8 mouse cellular contexts compared by ENCODE assay signal in genomic region chr12:113098530-113099151, GRCm38 (mm10). TPM values are rescaled to one million over a fixed set of nuclear protein-coding genes. Genes with fewer than 3 reads are reported as not detected.
DNase-seq lines count a peak whose midpoint lies in the region; ATAC-seq and TF ChIP-seq lines count a peak whose summit lies in the region.

No protein-coding gene starts in this region.

- H3K4me1 ChIP-seq in bone marrow, adult 2 months (ENCODE audit: control insufficient read depth, insufficient read depth, low read length) = no peaks in the 10 kb centered on the region; the same call in 1 of the 2 replicates
- H3K4me1 ChIP-seq in forebrain, embryonic 15.5 days = peaks cover 41% of the 10 kb centered on the region
- H3K4me1 ChIP-seq in midbrain, embryonic 14.5 days (ENCODE audit: control insufficient read depth, insufficient read depth, low read length) = peaks cover 26% of the 10 kb centered on the region

- no peak for TF ChIP-seq POLR2A in bone marrow, adult 2 months (IDR thresholded peaks at IDR 0.05; ENCODE audit: borderline replicate concordance, control insufficient read depth, low read depth, low read length)

- 2% methylated on average over 51 of the region's 60 CpGs for WGBS in bone marrow, adult 2 months
- WGBS in forebrain, embryonic 15.5 days = 2% methylated on average over 58 of the region's 60 CpGs
- WGBS in midbrain, embryonic 14.5 days = 1% methylated on average over 57 of the region's 60 CpGs

- H3K9me3 ChIP-seq in forebrain, embryonic 15.5 days = no peaks in the 10 kb centered on the region
- H3K9me3 ChIP-seq in midbrain, embryonic 14.5 days (ENCODE audit: control insufficient read depth, low read length) = no peaks in the 10 kb centered on the region

- H3K27ac ChIP-seq in bone marrow, adult 2 months (ENCODE audit: control insufficient read depth, insufficient read depth, low read depth, low read length, poor library complexity) = peak overlapping the region; percentile 32; the same call in 1 of the 2 replicates
- H3K27ac ChIP-seq in forebrain, embryonic 15.5 days (replicated peaks) = peak overlapping the region; percentile 77
- peak overlapping the region; percentile 84 for H3K27ac ChIP-seq in midbrain, embryonic 14.5 days (replicated peaks; ENCODE audit: low read depth, low read length)

- no peak for TF ChIP-seq CTCF in bone marrow, adult 2 months (IDR thresholded peaks at IDR 0.05; ENCODE audit: control insufficient read depth, insufficient read depth, low read length)

- no peaks in the 10 kb centered on the region for H3K27me3 ChIP-seq in forebrain, embryonic 15.5 days
- no peaks in the 10 kb centered on the region for H3K27me3 ChIP-seq in midbrain, embryonic 14.5 days (ENCODE audit: control insufficient read depth, insufficient read depth, low read length)

- peak overlapping the region; percentile 92 for H3K4me2 ChIP-seq in forebrain, embryonic 15.5 days (replicated peaks)
- peak overlapping the region; percentile 94 for H3K4me2 ChIP-seq in midbrain, embryonic 14.5 days (ENCODE audit: low read length)

- ATAC-seq in forebrain, embryonic 15.5 days (replicated peaks) = peak; percentile 11; the same call in 1 of the 2 replicates
- ATAC-seq in midbrain, embryonic 14.5 days (ENCODE audit: low FRiP score, low TSS enrichment) = peak; percentile 21; the same call in 1 of the 2 replicates
- no peak for ATAC-seq in granulocyte monocyte progenitor cell, adult 5-6 weeks (replicated peaks; ENCODE audit: poor library complexity, severe bottlenecking)
- ATAC-seq in inflammation-experienced regulatory T-cells, adult 6 months = no peak

- no peaks in the 10 kb centered on the region for H3K36me3 ChIP-seq in forebrain, embryonic 15.5 days
- no peaks in the 10 kb centered on the region for H3K36me3 ChIP-seq in midbrain, embryonic 14.5 days (ENCODE audit: control insufficient read depth, insufficient read depth, low read length)

- peak; percentile 47 for DNase-seq in ovary, postnatal 36 days (ENCODE audit: low spot score)
- no peak for DNase-seq in ovary, postnatal 14 days (ENCODE audit: low spot score)
- peak; percentile 50 for DNase-seq in kidney, postnatal 10 days
- peak; percentile 47 for DNase-seq in midbrain, embryonic 14.5 days

- H3K9ac ChIP-seq in forebrain, embryonic 15.5 days (replicated peaks) = peak overlapping the region; percentile 100
- peak overlapping the region; percentile 97 for H3K9ac ChIP-seq in midbrain, embryonic 14.5 days (replicated peaks; ENCODE audit: low read length)

- peak overlapping the region; percentile 44 for H3K4me3 ChIP-seq in bone marrow, adult 2 months (replicated peaks; ENCODE audit: control insufficient read depth, low read depth, low read length)
- peak overlapping the region; percentile 98 for H3K4me3 ChIP-seq in forebrain, embryonic 15.5 days
- peak overlapping the region; percentile 87 for H3K4me3 ChIP-seq in midbrain, embryonic 14.5 days (replicated peaks; ENCODE audit: low read depth, low read length)

RNA-seq across cellular contexts. Expression of gene Mta1, which starts 0.6 kb away (rescaled TPM):
- 17.9 and 20.9 TPM in 2 replicates for polyA plus RNA-seq in bone marrow, adult 2 months (2011; ENCODE audit: insufficient read depth, insufficient read length, low replicate concordance, missing spikeins)
- 15.2 and 17.9 TPM in 2 replicates for polyA plus RNA-seq in forebrain, embryonic 15.5 days (2015; fragmentation: Nextera tagmentation; extraction: Ambion mirVana)
- polyA plus RNA-seq in midbrain, embryonic 14.5 days (2014; fragmentation: Nextera tagmentation; extraction: Ambion mirVana) = 20.8 and 22.0 TPM in 2 replicates
- 73.6 and 85.1 TPM in 2 replicates for total RNA-seq in granulocyte monocyte progenitor cell, adult 5-6 weeks (2014; fragmentation: Nextera tagmentation)
- total RNA-seq in granulocyte monocyte progenitor cell, adult 5-6 weeks (2017) = 21.0 and 27.6 TPM in 2 replicates
- 10 to 100 TPM; 12.1 to 15.0 (median 13.8) TPM for polyA plus RNA-seq in inflammation-experienced regulatory T-cells, adult 6 months (2017; shearing (Covaris generic))

RNA-seq across cellular contexts. Expression of gene Tex22, which starts 24.3 kb away (rescaled TPM):
- 1.3 and 3.0 TPM in 2 replicates for polyA plus RNA-seq in bone marrow, adult 2 months (2011; ENCODE audit: insufficient read depth, insufficient read length, low replicate concordance, missing spikeins)
- polyA plus RNA-seq in forebrain, embryonic 15.5 days (2015; fragmentation: Nextera tagmentation; extraction: Ambion mirVana) = 0.18 and 0.37 TPM in 2 replicates
- 0.43 TPM in 1 of 2 replicates, not detected in the other for polyA plus RNA-seq in midbrain, embryonic 14.5 days (2014; fragmentation: Nextera tagmentation; extraction: Ambion mirVana)
- total RNA-seq in granulocyte monocyte progenitor cell, adult 5-6 weeks (2014; fragmentation: Nextera tagmentation) = not detected in 2 replicates
- total RNA-seq in granulocyte monocyte progenitor cell, adult 5-6 weeks (2017) = not detected in 2 replicates
- under 1 TPM in 1 of 3 experiments, not detected in 2; 0.30 TPM for polyA plus RNA-seq in inflammation-experienced regulatory T-cells, adult 6 months (2017; shearing (Covaris generic))

RNA-seq across cellular contexts. Expression of gene Crip2, which starts 41.4 kb away (rescaled TPM):
- polyA plus RNA-seq in bone marrow, adult 2 months (2011; ENCODE audit: insufficient read depth, insufficient read length, low replicate concordance, missing spikeins) = 23.6 and 24.6 TPM in 2 replicates
- 407 and 414 TPM in 2 replicates for polyA plus RNA-seq in forebrain, embryonic 15.5 days (2015; fragmentation: Nextera tagmentation; extraction: Ambion mirVana)
- polyA plus RNA-seq in midbrain, embryonic 14.5 days (2014; fragmentation: Nextera tagmentation; extraction: Ambion mirVana) = 297 and 329 TPM in 2 replicates
- total RNA-seq in granulocyte monocyte progenitor cell, adult 5-6 weeks (2014; fragmentation: Nextera tagmentation) = not detected in 2 replicates
- 0.46 TPM in 1 of 2 replicates, not detected in the other for total RNA-seq in granulocyte monocyte progenitor cell, adult 5-6 weeks (2017)
- 10 to 100 TPM in 1 of 3 experiments, 1 to 10 TPM in 2; 4.9 to 10.4 (median 6.0) TPM for polyA plus RNA-seq in inflammation-experienced regulatory T-cells, adult 6 months (2017; shearing (Covaris generic))

RNA-seq across cellular contexts. Expression of gene Crip1, which starts 47.5 kb away (rescaled TPM):
- polyA plus RNA-seq in bone marrow, adult 2 months (2011; ENCODE audit: insufficient read depth, insufficient read length, low replicate concordance, missing spikeins) = 166 and 201 TPM in 2 replicates
- polyA plus RNA-seq in forebrain, embryonic 15.5 days (2015; fragmentation: Nextera tagmentation; extraction: Ambion mirVana) = 29.1 and 31.5 TPM in 2 replicates
- polyA plus RNA-seq in midbrain, embryonic 14.5 days (2014; fragmentation: Nextera tagmentation; extraction: Ambion mirVana) = 16.5 and 26.8 TPM in 2 replicates
- total RNA-seq in granulocyte monocyte progenitor cell, adult 5-6 weeks (2014; fragmentation: Nextera tagmentation) = 161 and 242 TPM in 2 replicates
- 84.6 and 103 TPM in 2 replicates for total RNA-seq in granulocyte monocyte progenitor cell, adult 5-6 weeks (2017)
- polyA plus RNA-seq in inflammation-experienced regulatory T-cells, adult 6 months (2017; shearing (Covaris generic)) = 1,000 to 10,000 TPM in 1 of 3 experiments, 100 to 1,000 TPM in 2; 839 to 2,286 (median 900) TPM

RNA-seq across cellular contexts. Expression of gene Tedc1, which starts 57.6 kb away (rescaled TPM):
- polyA plus RNA-seq in bone marrow, adult 2 months (2011; ENCODE audit: insufficient read depth, insufficient read length, low replicate concordance, missing spikeins) = 7.0 and 16.0 TPM in 2 replicates
- 22.6 and 24.9 TPM in 2 replicates for polyA plus RNA-seq in forebrain, embryonic 15.5 days (2015; fragmentation: Nextera tagmentation; extraction: Ambion mirVana)
- 11.9 and 14.1 TPM in 2 replicates for polyA plus RNA-seq in midbrain, embryonic 14.5 days (2014; fragmentation: Nextera tagmentation; extraction: Ambion mirVana)
- 6.5 and 11.1 TPM in 2 replicates for total RNA-seq in granulocyte monocyte progenitor cell, adult 5-6 weeks (2014; fragmentation: Nextera tagmentation)
- 6.1 and 22.6 TPM in 2 replicates for total RNA-seq in granulocyte monocyte progenitor cell, adult 5-6 weeks (2017)
- polyA plus RNA-seq in inflammation-experienced regulatory T-cells, adult 6 months (2017; shearing (Covaris generic)) = 10 to 100 TPM in 1 of 3 experiments, 1 to 10 TPM in 1, under 1 TPM in 1; 0.90 to 12.3 (median 3.1) TPM

Comparison
In these comparisons a context has a peak if more than half of its experiments do, and no peak if none do; other contexts are left out.
1. H3K27ac ChIP-seq: peak in every context shown above with its lines; median percentile 84 in midbrain, embryonic 14.5 days; 77 in forebrain, embryonic 15.5 days; 32 in bone marrow, adult 2 months.
2. H3K4me3 ChIP-seq: peak in every context shown above with its lines; median percentile 98 in forebrain, embryonic 15.5 days; 87 in midbrain, embryonic 14.5 days; 44 in bone marrow, adult 2 months.
3. ATAC-seq: peak in forebrain, embryonic 15.5 days (single experiment) and midbrain, embryonic 14.5 days (single experiment); none in granulocyte monocyte progenitor cell, adult 5-6 weeks (single experiment) and inflammation-experienced regulatory T-cells, adult 6 months (single experiment).
4. RNA of gene Crip2, which starts 41.4 kb away (polyA plus RNA-seq): 407 to 414 TPM in forebrain, embryonic 15.5 days and 297 to 329 TPM in midbrain, embryonic 14.5 days; 23.6 to 24.6 TPM in bone marrow, adult 2 months and 4.9 to 10.4 TPM in inflammation-experienced regulatory T-cells, adult 6 months; every median in the first group is over 10 times any median in the second.